Mouse (Mus musculus) central nervous system, embryonic 11.5 days (tissue): ENCODE measurements around the gene Scn2a. TPM values are rescaled to one million over a fixed set of nuclear protein-coding genes. Genes with fewer than 3 reads are reported as not detected.

Source experiments
- polyA plus RNA-seq: library from polyadenylated mRNA; depleted of rRNA; stranded (reverse); fragments of >200 nt; gene quantifications from 2 replicates; pipeline ENCODE4 v1.2.3, GENCODE M21; 2012; rRNA removed

Gene Scn2a
- polyA plus RNA-seq, result 3.2 and 5.0 TPM in 2 replicates

DNA sequence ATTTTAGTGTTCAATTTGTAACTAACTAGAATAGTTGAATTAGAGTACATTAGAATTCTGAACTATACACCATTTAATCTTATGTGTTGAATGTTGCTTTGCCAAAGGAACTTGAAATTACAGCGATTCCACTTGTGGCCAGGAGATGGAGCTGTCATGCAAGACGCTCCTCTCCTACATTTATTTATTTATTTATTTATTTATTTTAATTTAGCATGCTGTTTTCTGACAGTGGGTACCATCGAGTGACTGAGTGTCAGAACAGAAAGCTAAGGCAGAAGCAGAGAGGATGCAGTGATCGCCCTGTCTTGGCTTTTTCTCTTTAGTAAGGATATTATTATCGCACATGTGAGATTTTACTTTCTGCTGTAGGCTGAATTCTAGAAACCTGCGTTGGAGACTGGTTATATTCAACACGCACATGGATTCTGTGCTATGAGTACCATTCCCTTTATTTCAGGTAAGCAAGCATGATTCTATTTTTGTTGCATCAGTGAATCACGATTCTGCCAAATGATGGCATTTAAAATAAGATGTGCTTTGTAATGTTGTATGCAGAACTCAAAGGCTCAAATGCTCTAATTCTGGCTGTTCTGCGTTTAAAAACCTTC lies at the start of gene Scn2a:
Gene Scn2a (plus strand): TSS at position 216 of the 611 bp plus-strand sequence.

Other genes with a start within 250 kb of the Scn2a start
- gene Scn3a, start 53.1 kb upstream of the Scn2a start, polyA plus RNA-seq, result 14.8 and 15.6 TPM in 2 replicates
- 9.6 and 17.6 TPM in 2 replicates for gene Csrnp3, start 225.0 kb downstream of the Scn2a start, polyA plus RNA-seq